Mouse (Mus musculus): ENCODE measurements around the gene Tubb2a.

DNA sequence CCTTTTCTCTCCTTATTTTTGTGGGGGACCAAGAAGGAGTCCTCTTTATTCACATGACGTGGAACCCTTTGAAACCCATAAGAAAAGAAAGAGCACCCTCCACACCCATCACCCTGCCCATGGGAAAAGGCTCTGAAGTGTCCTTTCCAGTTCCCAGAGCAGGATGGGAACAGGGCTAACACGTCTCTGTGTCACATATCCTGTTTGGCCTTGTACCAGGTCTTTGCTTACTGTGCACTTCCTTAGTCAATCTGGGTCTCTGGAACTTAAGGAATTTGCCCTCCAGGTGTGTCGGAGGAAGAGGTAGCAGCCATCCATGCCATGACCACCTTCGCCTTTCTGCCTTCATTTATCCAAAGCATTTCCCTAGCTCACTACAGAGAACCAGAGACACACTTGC, 18.6 kb upstream of the Tubb2a start:
- TF ChIP-seq CTCF (IDR thresholded peaks at IDR 0.05; ENCODE audit: low read depth, low read length) (no peak), GATA1 (IDR thresholded peaks at IDR 0.05; ENCODE audit: borderline replicate concordance, low read length) (no peak), POLR2AphosphoS5 (IDR thresholded peaks at IDR 0.05; ENCODE audit: insufficient replicate concordance, low read depth, low read length) (no peak), GATA2 (IDR thresholded peaks at IDR 0.05; ENCODE audit: borderline replicate concordance, low read depth, low read length) (no peak)
